Mouse (Mus musculus): ENCODE results near the gene Tnni3k. TPM values are rescaled to one million over a fixed set of nuclear protein-coding genes. Genes with fewer than 3 reads are reported as not detected.

Gene Tnni3k
- polyA plus RNA-seq, 1 experiment from 2014 or later, result not detected

GRCm38 (mm10) chr3:155039012-155039836 lies 16.0 kb downstream of the Tnni3k start:
- H3K4me2 ChIP-seq, result no peak overlapping the region
- whole genome bisulfite sequencing (ENCODE audit: insufficient replicate concordance), result 26% methylated on average over 1 of the region's 1 CpGs
- H3K4me3 ChIP-seq (replicated peaks), result no peak overlapping the region
- no peaks in the 10 kb centered on the region for H3K27me3 ChIP-seq
- ATAC-seq (ENCODE audit: insufficient read depth), result no peak
- no peaks in the 10 kb centered on the region for H3K4me1 ChIP-seq (replicated peaks)
- H3K9ac ChIP-seq, result no peak overlapping the region
- H3K36me3 ChIP-seq (replicated peaks), result no peaks in the 10 kb centered on the region
- no peaks in the 10 kb centered on the region for H3K9me3 ChIP-seq (replicated peaks)
- no peak overlapping the region for H3K27ac ChIP-seq (replicated peaks)

DNA sequence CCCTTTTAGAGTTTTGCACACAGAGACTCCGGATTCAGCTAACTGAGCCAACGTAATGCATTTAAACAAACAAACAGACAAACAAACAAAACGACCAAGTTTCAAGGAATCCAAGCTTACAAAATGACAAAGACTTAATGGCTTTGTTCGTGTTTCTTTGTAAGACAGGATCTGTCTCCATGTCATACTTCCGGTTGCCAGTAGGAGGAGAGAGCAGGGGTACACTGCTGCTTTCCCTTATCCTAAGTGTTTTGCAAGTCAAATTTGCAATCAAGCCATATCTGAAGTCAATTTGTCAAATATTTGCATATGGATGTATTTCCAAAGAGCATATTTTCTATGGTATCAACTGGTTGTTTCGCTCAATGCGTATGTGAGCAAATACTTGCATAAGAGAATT lies 20.9 kb downstream of the Tnni3k start:
- H3K9me3 ChIP-seq (replicated peaks), result no peaks in the 10 kb centered on the region
- no peak overlapping the region for H3K27ac ChIP-seq (replicated peaks)
- no peaks in the 10 kb centered on the region for H3K27me3 ChIP-seq
- 60% methylated on average over 7 of the region's 7 CpGs for WGBS (ENCODE audit: insufficient replicate concordance)
- H3K4me2 ChIP-seq, result no peak overlapping the region
- ATAC-seq (ENCODE audit: insufficient read depth), result no peak
- no peak overlapping the region for H3K4me3 ChIP-seq (replicated peaks)
- no peaks in the 10 kb centered on the region for H3K4me1 ChIP-seq (replicated peaks)
- H3K36me3 ChIP-seq (replicated peaks), result no peaks in the 10 kb centered on the region
- no peak overlapping the region for H3K9ac ChIP-seq

GRCm38 (mm10) chr3:155030200-155030599 lies 25.0 kb downstream of the Tnni3k start:
- Histone ChIP-seq H3K4me3 (replicated peaks) (no peak overlapping the region), H3K9ac (no peak overlapping the region), H3K4me2 (no peak overlapping the region), H3K27me3 (no peaks in the 10 kb centered on the region), H3K9me3 (replicated peaks) (no peaks in the 10 kb centered on the region), H3K4me1 (replicated peaks) (no peaks in the 10 kb centered on the region), H3K27ac (replicated peaks) (no peak overlapping the region), H3K36me3 (replicated peaks) (no peaks in the 10 kb centered on the region)
- ATAC-seq (ENCODE audit: insufficient read depth), result no peak
- WGBS (ENCODE audit: insufficient replicate concordance), result 74% methylated on average over 9 of the region's 9 CpGs

GRCm38 (mm10) chr3:155002781-155003180 lies 52.4 kb downstream of the Tnni3k start:
- H3K4me2 ChIP-seq, result no peak overlapping the region
- no peaks in the 10 kb centered on the region for H3K27me3 ChIP-seq
- no peak overlapping the region for H3K4me3 ChIP-seq (replicated peaks)
- no peaks in the 10 kb centered on the region for H3K36me3 ChIP-seq (replicated peaks)
- H3K9me3 ChIP-seq (replicated peaks), result no peaks in the 10 kb centered on the region
- ATAC-seq (ENCODE audit: insufficient read depth), result no peak
- H3K27ac ChIP-seq (replicated peaks), result no peak overlapping the region
- no peaks in the 10 kb centered on the region for H3K4me1 ChIP-seq (replicated peaks)
- H3K9ac ChIP-seq, result no peak overlapping the region
- WGBS (ENCODE audit: insufficient replicate concordance), result 59% methylated on average over 4 of the region's 4 CpGs

GRCm38 (mm10) chr3:155001056-155001455 lies 54.2 kb downstream of the Tnni3k start:
- Histone ChIP-seq H3K9ac (no peak overlapping the region), H3K9me3 (replicated peaks) (no peaks in the 10 kb centered on the region), H3K4me3 (replicated peaks) (no peak overlapping the region), H3K4me1 (replicated peaks) (no peaks in the 10 kb centered on the region), H3K36me3 (replicated peaks) (no peaks in the 10 kb centered on the region), H3K27ac (replicated peaks) (no peak overlapping the region), H3K4me2 (no peak overlapping the region), H3K27me3 (no peaks in the 10 kb centered on the region)
- no peak for ATAC-seq (ENCODE audit: insufficient read depth)

GRCm38 (mm10) chr3:154992678-154993077 lies 62.5 kb downstream of the Tnni3k start:
- Histone ChIP-seq H3K27ac (replicated peaks) (no peak overlapping the region), H3K27me3 (no peaks in the 10 kb centered on the region), H3K9me3 (replicated peaks) (no peaks in the 10 kb centered on the region), H3K4me3 (replicated peaks) (no peak overlapping the region), H3K36me3 (replicated peaks) (no peaks in the 10 kb centered on the region), H3K4me2 (no peak overlapping the region), H3K9ac (no peak overlapping the region), H3K4me1 (replicated peaks) (no peaks in the 10 kb centered on the region)
- no peak for ATAC-seq (ENCODE audit: insufficient read depth)

- H3K4me2 ChIP-seq, result no peak overlapping the region
- H3K4me3 ChIP-seq (replicated peaks), result no peak overlapping the region
- H3K9ac ChIP-seq, result no peak overlapping the region
- H3K9me3 ChIP-seq (replicated peaks), result no peaks in the 10 kb centered on the region
- no peaks in the 10 kb centered on the region for H3K27me3 ChIP-seq
- 53% methylated on average over 7 of the region's 7 CpGs for WGBS (ENCODE audit: insufficient replicate concordance)
- H3K36me3 ChIP-seq (replicated peaks), result no peaks in the 10 kb centered on the region
- H3K27ac ChIP-seq (replicated peaks), result no peak overlapping the region
- H3K4me1 ChIP-seq (replicated peaks), result no peaks in the 10 kb centered on the region
- ATAC-seq (ENCODE audit: insufficient read depth), result no peak
These were observed 76.1 kb downstream of the Tnni3k start for GRCm38 (mm10) chr3:154979101-154979500.

GRCm38 (mm10) chr3:154971626-154972025 lies 83.6 kb downstream of the Tnni3k start:
- Histone ChIP-seq H3K9me3 (replicated peaks) (no peaks in the 10 kb centered on the region; the same call in 1 of the 2 replicates), H3K9ac (no peak overlapping the region), H3K4me2 (no peak overlapping the region), H3K4me1 (replicated peaks) (no peaks in the 10 kb centered on the region), H3K27ac (replicated peaks) (no peak overlapping the region), H3K36me3 (replicated peaks) (no peaks in the 10 kb centered on the region), H3K27me3 (no peaks in the 10 kb centered on the region), H3K4me3 (replicated peaks) (no peak overlapping the region)
- 30% methylated on average over 1 of the region's 1 CpGs for WGBS (ENCODE audit: insufficient replicate concordance)
- no peak for ATAC-seq (ENCODE audit: insufficient read depth)

- Histone ChIP-seq H3K9ac (no peak overlapping the region), H3K27me3 (no peaks in the 10 kb centered on the region), H3K9me3 (replicated peaks) (no peaks in the 10 kb centered on the region; the same call in 1 of the 2 replicates), H3K4me3 (replicated peaks) (no peak overlapping the region), H3K27ac (replicated peaks) (no peak overlapping the region), H3K4me1 (replicated peaks) (no peaks in the 10 kb centered on the region), H3K4me2 (no peak overlapping the region), H3K36me3 (replicated peaks) (no peaks in the 10 kb centered on the region)
- 32% methylated on average over 2 of the region's 2 CpGs for WGBS (ENCODE audit: insufficient replicate concordance)
- no peak for ATAC-seq (ENCODE audit: insufficient read depth)
These were observed 84.2 kb downstream of the Tnni3k start for GRCm38 (mm10) chr3:154970981-154971380.

- Histone ChIP-seq H3K27me3 (no peaks in the 10 kb centered on the region), H3K9ac (no peak overlapping the region), H3K4me2 (no peak overlapping the region), H3K4me3 (replicated peaks) (no peak overlapping the region), H3K4me1 (replicated peaks) (no peaks in the 10 kb centered on the region), H3K36me3 (replicated peaks) (no peaks in the 10 kb centered on the region), H3K9me3 (replicated peaks) (no peaks in the 10 kb centered on the region), H3K27ac (replicated peaks) (no peak overlapping the region)
- ATAC-seq (ENCODE audit: insufficient read depth), result no peak
- 46% methylated on average over 3 of the region's 3 CpGs for WGBS (ENCODE audit: insufficient replicate concordance)
These were observed 93.9 kb downstream of the Tnni3k start for GRCm38 (mm10) chr3:154961284-154961683.

GRCm38 (mm10) chr3:154953088-154953487 lies 102.1 kb downstream of the Tnni3k start:
- Histone ChIP-seq H3K4me3 (replicated peaks) (no peak overlapping the region), H3K4me1 (replicated peaks) (no peaks in the 10 kb centered on the region), H3K9ac (no peak overlapping the region), H3K9me3 (replicated peaks) (no peaks in the 10 kb centered on the region), H3K27me3 (no peaks in the 10 kb centered on the region), H3K4me2 (no peak overlapping the region), H3K36me3 (replicated peaks) (no peaks in the 10 kb centered on the region), H3K27ac (replicated peaks) (no peak overlapping the region)
- WGBS (ENCODE audit: insufficient replicate concordance), result 49% methylated on average over 2 of the region's 2 CpGs
- no peak for ATAC-seq (ENCODE audit: insufficient read depth)

DNA sequence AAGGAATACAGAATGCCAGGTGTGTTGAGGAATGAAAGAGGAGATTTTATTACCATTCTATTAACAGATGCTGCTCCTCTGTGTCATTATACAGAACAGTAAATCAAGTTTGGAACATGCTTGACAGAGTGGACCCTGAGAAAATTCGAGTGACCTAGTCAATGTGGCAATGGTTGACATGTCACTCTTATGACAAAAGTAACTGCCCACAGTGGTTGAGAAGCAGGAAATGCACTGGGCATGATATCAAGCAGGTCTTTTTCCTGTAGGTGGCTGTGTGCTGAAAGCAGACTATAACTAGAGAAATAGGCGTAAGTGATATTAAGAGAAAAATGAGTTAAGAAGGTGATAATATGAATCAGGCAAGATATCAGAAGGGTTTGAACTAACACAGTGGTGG lies 105.7 kb downstream of the Tnni3k start:
- H3K9ac ChIP-seq, result no peak overlapping the region
- H3K9me3 ChIP-seq (replicated peaks), result no peaks in the 10 kb centered on the region
- H3K27me3 ChIP-seq, result no peaks in the 10 kb centered on the region
- H3K4me3 ChIP-seq (replicated peaks), result no peak overlapping the region
- WGBS (ENCODE audit: insufficient replicate concordance), result 40% methylated on average over 2 of the region's 2 CpGs
- no peak overlapping the region for H3K4me2 ChIP-seq
- H3K36me3 ChIP-seq (replicated peaks), result no peaks in the 10 kb centered on the region
- no peak for ATAC-seq (ENCODE audit: insufficient read depth)
- H3K27ac ChIP-seq (replicated peaks), result no peak overlapping the region
- H3K4me1 ChIP-seq (replicated peaks), result no peaks in the 10 kb centered on the region
